Mouse (Mus musculus): ENCODE results near the gene Lrrc75b.
A peak's percentile ranks its signal among the peaks of the same experiment; 100 is the strongest.

The Lrrc75b gene

GRCm38 (mm10) chr10:75566765-75567164, 6.6 kb upstream of the Lrrc75b start:
- DNase-seq, result peak in 1 of 2 experiments; percentile 7

- no peak for DNase-seq
Measured at GRCm38 (mm10) chr10:75566321-75566720, 6.2 kb upstream of the Lrrc75b start.

GRCm38 (mm10) chr10:75565906-75566305, 5.8 kb upstream of the Lrrc75b start:
- DNase-seq, result peak; percentile 88 to 94

- DNase-seq, result peak in 1 of 2 experiments; percentile 40
Measured at GRCm38 (mm10) chr10:75565436-75565835, 5.3 kb upstream of the Lrrc75b start.

GRCm38 (mm10) chr10:75564687-75565265, 4.6 kb upstream of the Lrrc75b start:
- peak in 1 of 2 experiments; percentile 17 for DNase-seq

GRCm38 (mm10) chr10:75562596-75562995, 2.5 kb upstream of the Lrrc75b start:
- no peak for DNase-seq

- no peak for DNase-seq
Measured at GRCm38 (mm10) chr10:75561071-75561654, 1.0 kb upstream of the Lrrc75b start, which contains the start of gene Ggt1. Gene Ggt1 (plus strand): TSS chr10:75561604.

- DNase-seq, result no peak
Measured at GRCm38 (mm10) chr10:75560549-75560899, 394 bp upstream of the Lrrc75b start.

GRCm38 (mm10) chr10:75559041-75559675, 972 bp downstream of the Lrrc75b start:
- DNase-seq, result no peak

- peak; percentile 36 to 49 for DNase-seq
Measured at GRCm38 (mm10) chr10:75558515-75558914, 1.6 kb downstream of the Lrrc75b start.

- no peak for DNase-seq
Measured at GRCm38 (mm10) chr10:75556026-75556425, 4.1 kb downstream of the Lrrc75b start.

- no peak for DNase-seq
Measured at GRCm38 (mm10) chr10:75555557-75555956, 4.6 kb downstream of the Lrrc75b start.

GRCm38 (mm10) chr10:75554090-75554489, 6.0 kb downstream of the Lrrc75b start:
- DNase-seq, result no peak

- DNase-seq, result no peak
Measured at GRCm38 (mm10) chr10:75552701-75553450, 7.3 kb downstream of the Lrrc75b start.

GRCm38 (mm10) chr10:75552106-75552505, 8.0 kb downstream of the Lrrc75b start:
- no peak for DNase-seq

GRCm38 (mm10) chr10:75551175-75551574, 9.0 kb downstream of the Lrrc75b start:
- no peak for DNase-seq

GRCm38 (mm10) chr10:75549886-75550285, 10.2 kb downstream of the Lrrc75b start:
- DNase-seq, result no peak

GRCm38 (mm10) chr10:75548486-75548885, 11.6 kb downstream of the Lrrc75b start:
- no peak for DNase-seq

- DNase-seq, result no peak
Measured at GRCm38 (mm10) chr10:75547901-75548300, 12.2 kb downstream of the Lrrc75b start.

GRCm38 (mm10) chr10:75536123-75536522, 24.0 kb downstream of the Lrrc75b start:
- DNase-seq, result no peak

- DNase-seq, result no peak
Measured at GRCm38 (mm10) chr10:75535423-75535822, 24.7 kb downstream of the Lrrc75b start.

- no peak for DNase-seq
Measured at GRCm38 (mm10) chr10:75534934-75535333, 25.2 kb downstream of the Lrrc75b start.

GRCm38 (mm10) chr10:75534216-75534615, 25.9 kb downstream of the Lrrc75b start:
- no peak for DNase-seq

Data from kidney, postnatal 36 days (tissue).